Mouse (Mus musculus) embryo, embryonic 9.5 days (tissue): Measurements from ENCODE around the gene Lhfpl4.

Experiments used
- DNase-seq: peaks from one replicate; pipeline ENCODE4 v3.0.0-alpha.2; 2017; ENCODE audit errors: extremely low spot score

The Lhfpl4 gene

GRCm38 (mm10) chr6:113168316-113168975 is 26.7 kb downstream of the Lhfpl4 start:
- DNase-seq = no peak

DNA sequence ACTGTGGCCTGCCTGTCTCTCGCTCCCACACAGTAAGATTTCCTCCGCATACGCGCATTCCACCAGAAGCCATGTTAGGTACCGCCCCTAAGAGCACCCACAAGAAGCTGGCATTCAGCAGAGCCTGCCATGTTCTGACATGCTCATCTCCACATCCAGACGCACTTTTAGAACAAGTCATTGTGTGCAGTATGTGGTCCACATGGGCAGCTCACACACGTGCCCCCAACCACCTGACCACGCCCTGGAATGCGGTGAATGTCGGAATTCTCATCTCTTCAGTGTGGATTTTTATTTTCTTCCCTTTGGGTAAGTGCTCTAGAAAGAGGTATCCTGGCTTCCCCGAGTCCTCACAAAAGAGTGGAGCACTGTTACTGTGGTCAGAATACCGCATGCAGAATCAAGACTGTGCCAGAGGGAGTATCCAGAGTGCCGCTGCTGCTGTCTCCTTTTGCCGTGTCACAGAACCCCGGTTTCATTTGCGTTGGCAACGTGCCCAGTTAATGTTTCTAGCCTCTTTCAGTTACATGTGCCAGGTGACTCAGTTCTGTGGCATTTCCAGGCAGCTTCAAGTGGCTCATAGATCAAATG is 28.4 kb downstream of the Lhfpl4 start:
- DNase-seq = no peak

DNA sequence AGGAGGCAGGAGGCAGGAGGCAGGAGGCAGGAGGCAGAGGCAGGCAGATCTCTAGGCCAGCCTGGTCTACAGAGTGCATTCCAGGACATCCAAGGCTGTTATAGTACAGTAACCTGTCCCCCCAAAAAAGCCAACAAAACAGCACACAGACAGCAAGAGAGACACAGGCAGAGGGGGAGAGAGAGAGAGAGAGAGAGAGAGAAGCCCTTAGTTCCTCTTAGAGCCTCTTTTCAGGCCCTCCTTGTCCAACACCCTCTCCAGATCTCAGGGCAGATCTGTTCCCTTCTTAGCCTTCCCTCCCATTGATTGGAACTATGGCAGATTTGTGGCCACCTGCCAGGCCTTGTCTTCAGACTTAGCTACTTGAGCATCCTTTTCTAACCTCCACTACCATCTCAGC is 31.7 kb downstream of the Lhfpl4 start:
- no peak for DNase-seq

DNA sequence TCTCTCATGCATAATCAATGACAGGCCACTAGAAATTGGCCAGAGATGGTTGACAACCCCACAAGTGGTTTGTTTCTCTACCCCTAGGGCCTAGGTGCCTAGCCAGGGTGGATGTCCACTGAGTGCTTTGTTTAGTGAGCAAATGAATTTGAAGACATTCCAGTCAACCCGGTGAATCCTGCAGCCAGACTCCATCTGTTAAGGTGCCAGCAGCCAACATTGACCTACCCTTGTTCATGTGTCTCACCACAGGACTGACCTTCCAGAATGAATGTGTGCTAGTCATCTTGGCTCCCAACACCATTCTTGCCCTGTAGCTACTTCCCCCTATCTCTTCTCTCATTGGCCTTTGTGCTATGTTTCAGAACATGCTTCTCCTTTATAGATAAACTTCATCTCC is 33.2 kb downstream of the Lhfpl4 start:
- DNase-seq = no peak

DNA sequence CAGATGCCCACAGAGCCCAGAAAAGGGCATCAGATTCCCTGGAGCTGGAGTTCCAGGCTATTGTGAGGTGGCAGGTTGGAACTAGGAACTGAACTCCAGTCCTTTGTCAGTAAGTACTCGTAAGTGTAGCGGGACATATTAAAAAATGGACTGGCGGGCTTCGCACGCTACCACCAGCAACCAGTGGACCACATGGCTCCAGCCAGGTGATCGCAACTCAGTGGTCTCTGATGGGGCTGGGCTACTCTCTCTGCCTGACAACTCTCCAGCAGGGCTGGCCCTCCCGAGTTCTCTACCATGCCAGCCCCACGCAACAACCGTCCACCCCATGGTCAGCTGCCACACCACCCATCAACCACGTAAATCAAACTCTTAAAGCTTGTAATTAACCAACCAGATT is 35.1 kb downstream of the Lhfpl4 start:
- DNase-seq = no peak

- DNase-seq = no peak
Measured at GRCm38 (mm10) chr6:113156064-113156463, 39.1 kb downstream of the Lhfpl4 start.

- DNase-seq = no peak
Measured at GRCm38 (mm10) chr6:113154886-113155285, 40.3 kb downstream of the Lhfpl4 start.

DNA sequence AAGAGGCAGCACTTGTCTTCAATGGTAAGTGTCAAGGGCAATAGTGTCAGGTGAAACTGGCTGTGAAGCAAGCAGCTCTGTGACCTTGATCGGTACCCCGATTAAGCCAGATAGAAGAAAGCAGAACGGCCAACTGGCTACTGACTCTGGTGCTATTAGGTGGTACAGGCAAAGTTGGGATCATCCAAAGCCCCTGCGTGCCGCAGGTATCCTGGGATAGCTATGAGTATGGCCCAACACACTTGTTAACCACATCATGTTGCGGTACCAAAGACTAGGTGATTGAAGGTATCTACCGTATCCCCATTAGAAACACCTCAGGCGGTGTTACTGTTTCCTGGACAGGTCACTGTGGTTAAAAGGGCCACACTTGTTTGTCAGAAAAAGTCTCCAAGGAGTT is 41.1 kb downstream of the Lhfpl4 start:
- no peak for DNase-seq

DNA sequence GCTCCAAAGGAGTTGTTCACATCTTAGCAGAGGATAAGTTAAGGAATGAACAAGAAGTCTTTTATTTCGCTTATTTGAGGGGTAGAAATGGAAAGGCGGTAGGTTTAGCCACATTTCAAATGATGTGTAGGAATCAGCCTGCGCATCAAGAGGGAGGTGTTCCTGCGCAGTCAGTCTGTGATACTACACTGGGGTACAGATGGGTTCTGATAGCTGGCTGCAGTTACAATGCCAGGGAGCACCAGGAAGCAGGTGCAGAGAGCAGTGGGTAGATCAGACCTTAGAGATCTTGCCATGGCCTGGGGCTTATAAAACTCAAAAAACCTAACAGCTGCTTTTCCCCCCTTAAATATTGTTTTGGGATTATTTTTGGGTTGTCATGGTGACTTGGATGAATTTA is 49.9 kb downstream of the Lhfpl4 start:
- no peak for DNase-seq

DNA sequence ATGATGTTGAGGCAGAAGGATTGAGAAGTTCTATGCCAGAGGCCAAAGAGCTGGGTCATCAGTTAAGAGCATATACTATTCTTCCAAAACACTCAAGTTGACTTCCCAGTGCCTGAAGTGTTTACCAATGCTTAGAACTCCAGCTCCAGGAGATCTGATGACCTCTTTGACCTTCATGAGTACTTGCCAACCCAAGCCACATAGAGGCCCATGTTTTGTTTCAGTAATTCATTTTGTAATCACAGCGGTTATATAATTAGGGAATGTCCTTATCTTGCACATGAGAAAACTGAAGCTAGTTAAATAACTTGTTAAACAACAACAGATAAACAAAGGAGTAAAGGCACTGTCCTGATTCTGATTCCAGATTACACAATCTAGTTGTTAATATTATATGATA is 50.4 kb downstream of the Lhfpl4 start:
- no peak for DNase-seq

- no peak for DNase-seq
Measured at GRCm38 (mm10) chr6:113141389-113142094, 53.6 kb downstream of the Lhfpl4 start.

DNA sequence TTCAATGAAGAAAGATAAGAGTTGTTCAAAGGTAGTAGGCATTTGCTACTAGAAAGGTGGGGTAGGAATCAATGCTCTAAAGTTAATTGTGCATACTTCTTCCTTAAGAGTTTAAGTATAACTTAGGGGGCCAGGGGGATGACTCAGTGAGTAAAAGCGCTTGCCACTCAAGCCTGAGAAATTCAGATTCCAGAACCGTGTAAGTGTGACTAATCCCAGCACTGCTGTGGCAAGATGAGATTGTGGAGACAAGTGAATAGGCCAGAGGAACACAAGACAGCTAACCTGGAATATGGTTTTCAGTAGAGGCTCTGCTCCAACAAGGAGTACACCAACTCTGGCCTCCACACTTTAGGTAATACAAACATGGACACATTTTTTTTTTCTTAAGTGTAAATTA is 61.8 kb downstream of the Lhfpl4 start:
- no peak for DNase-seq

DNA sequence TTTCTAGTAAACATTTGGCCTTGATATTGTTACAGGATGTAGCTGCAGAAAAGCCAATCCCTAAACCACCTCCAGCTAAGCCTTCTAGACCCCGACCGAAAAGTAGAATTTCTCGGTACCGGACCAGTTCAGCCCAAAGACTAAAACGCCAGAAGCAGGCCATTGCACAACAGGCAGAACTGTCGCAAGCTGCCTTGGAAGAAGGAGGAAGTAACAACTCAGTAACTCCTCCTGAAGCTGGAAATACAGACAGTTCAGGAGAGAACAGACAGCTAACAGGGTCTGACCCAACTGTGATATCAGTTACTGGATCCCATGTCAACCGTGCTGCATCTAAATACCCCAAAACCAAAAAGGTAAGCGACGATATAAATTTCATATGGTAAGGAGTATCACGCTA is 74.4 kb downstream of the Lhfpl4 start:
- DNase-seq = no peak
